Mouse (Mus musculus) gastrocnemius, adult 2 months (tissue): ENCODE results near the gene Rtn4. TPM values are rescaled to one million over a fixed set of nuclear protein-coding genes. Genes with fewer than 3 reads are reported as not detected.
"Not testable (repeated sequence)": the region's sequence is repeated elsewhere in the genome, so short reads cannot be mapped to it uniquely, and the experiment has no call there.

ENCODE experiments used
- DNase-seq: peaks from one replicate; pipeline ENCODE4 v3.0.0; 2022
- H3K27ac ChIP-seq: fragments of 200-600 bp; 2 replicates; pipeline ENCODE4 v1.8.1; 2022; ENCODE audit warnings: mild to moderate bottlenecking
- H3K4me3 ChIP-seq: fragments of 200-600 bp; 2 replicates; pipeline ENCODE4 v1.8.1; 2022; ENCODE audit warnings: mild to moderate bottlenecking, moderate library complexity
- CTCF ChIP-seq: fragments of 200-600 bp; IDR thresholded peaks from 2 replicates; pipeline ENCODE4 v1.8.1; 2022; ENCODE audit warnings: antibody characterized with exemption, mild to moderate bottlenecking, moderate library complexity
- intact Hi-C: fragments of 180-260 bp; cut with DNase I; formaldehyde crosslinking; loops from one replicate; pipeline ENCODE4 v1.15.1; 2025
- total RNA-seq, 2 experiments: library from RNA; stranded (reverse); gene quantifications; 2 replicates each; pipeline ENCODE4 v1.2.3; 2021

Gene Rtn4
- total RNA-seq, 2 experiments from 2014 or later: 639 to 764 TPM

- no peak overlapping the region for H3K27ac ChIP-seq
- H3K4me3 ChIP-seq: no peak overlapping the region
- no peak for TF ChIP-seq CTCF
- intact Hi-C loops: no loop called here
- DNase-seq: no peak
Measured at GRCm38 (mm10) chr11:29749468-29749829, 56.7 kb downstream of the Rtn4 start.

GRCm38 (mm10) chr11:29751013-29751412, 58.3 kb downstream of the Rtn4 start:
- Histone ChIP-seq H3K27ac (no peak overlapping the region), H3K4me3 (no peak overlapping the region)
- TF ChIP-seq CTCF: no peak
- no peak for DNase-seq
- intact Hi-C loops: no loop called here

GRCm38 (mm10) chr11:29751648-29752611, 59.2 kb downstream of the Rtn4 start:
- no peak for TF ChIP-seq CTCF
- Histone ChIP-seq H3K4me3 (no peak overlapping the region), H3K27ac (no peak overlapping the region)
- intact Hi-C loops: no loop called here
- no peak for DNase-seq

- intact Hi-C loops: not testable (repeated sequence)
Measured at GRCm38 (mm10) chr11:29756007-29756406, 63.3 kb downstream of the Rtn4 start.

GRCm38 (mm10) chr11:29758617-29759016, 65.9 kb downstream of the Rtn4 start:
- no peak for TF ChIP-seq CTCF
- intact Hi-C loops: no loop called here
- H3K27ac ChIP-seq: no peak overlapping the region

More at GRCm38 (mm10) chr11:29756007-29756406, 63.3 kb downstream of the Rtn4 start:
- H3K27ac ChIP-seq, DNase-seq, H3K4me3 ChIP-seq: not testable (repeated sequence)

DNA sequence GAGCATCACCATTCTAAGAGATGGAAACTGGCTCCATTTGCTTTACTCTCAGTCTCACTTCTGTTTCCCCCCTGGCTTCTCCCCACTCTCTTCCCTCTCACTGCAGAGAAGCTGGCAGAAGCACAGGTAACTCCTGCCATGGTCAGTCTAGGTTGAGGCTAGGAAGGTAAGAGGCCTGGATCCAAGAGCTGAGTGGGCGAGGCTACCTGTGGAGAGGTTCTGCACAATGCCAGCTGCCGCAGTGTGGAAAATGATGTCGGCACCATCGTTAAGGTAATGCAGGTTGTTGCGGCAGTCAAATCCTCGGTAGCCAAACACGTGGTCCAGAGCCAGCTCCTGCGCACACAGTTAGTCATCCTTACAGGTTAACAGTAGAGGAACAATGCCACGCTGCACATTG, 68.6 kb downstream of the Rtn4 start:
- H3K4me3 ChIP-seq: no peak overlapping the region
- intact Hi-C loops: no loop called here
- no peak for TF ChIP-seq CTCF
- no peak overlapping the region for H3K27ac ChIP-seq
- no peak for DNase-seq

More at GRCm38 (mm10) chr11:29758617-29759016, 65.9 kb downstream of the Rtn4 start:
- no peak overlapping the region for H3K4me3 ChIP-seq
- no peak for DNase-seq

- TF ChIP-seq CTCF: no peak
- Histone ChIP-seq H3K4me3 (no peak overlapping the region), H3K27ac (no peak overlapping the region)
- no peak for DNase-seq
- intact Hi-C loops: no loop called here
Measured at GRCm38 (mm10) chr11:29762768-29763167, 70.0 kb downstream of the Rtn4 start.

DNA sequence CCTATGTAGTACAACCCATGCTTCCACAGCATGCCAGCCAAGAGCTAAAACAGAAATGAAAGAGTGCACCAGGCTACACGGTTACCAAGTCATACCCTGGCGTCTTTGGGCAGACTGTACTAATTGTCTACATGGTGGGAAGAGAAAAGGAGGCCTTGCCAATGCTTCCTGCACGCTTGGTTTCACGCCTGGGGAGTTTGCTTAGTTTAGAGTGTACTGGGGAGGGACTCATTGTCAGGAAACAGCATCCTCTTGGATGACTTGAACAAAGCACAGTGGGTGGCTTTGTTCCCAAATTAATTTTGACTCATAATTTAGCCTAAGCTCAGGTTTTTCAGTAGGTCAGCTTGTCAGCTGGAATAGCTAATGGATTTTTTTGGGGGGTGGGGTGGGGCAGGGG, 72.3 kb downstream of the Rtn4 start:
- DNase-seq: no peak
- intact Hi-C loops: no loop called here
- TF ChIP-seq CTCF: no peak
- Histone ChIP-seq H3K4me3 (no peak overlapping the region), H3K27ac (no peak overlapping the region)

GRCm38 (mm10) chr11:29766313-29766982, 73.7 kb downstream of the Rtn4 start:
- intact Hi-C loops: no loop called here
- TF ChIP-seq CTCF: no peak
- Histone ChIP-seq H3K4me3 (no peak overlapping the region), H3K27ac (no peak overlapping the region)
- DNase-seq: no peak

DNA sequence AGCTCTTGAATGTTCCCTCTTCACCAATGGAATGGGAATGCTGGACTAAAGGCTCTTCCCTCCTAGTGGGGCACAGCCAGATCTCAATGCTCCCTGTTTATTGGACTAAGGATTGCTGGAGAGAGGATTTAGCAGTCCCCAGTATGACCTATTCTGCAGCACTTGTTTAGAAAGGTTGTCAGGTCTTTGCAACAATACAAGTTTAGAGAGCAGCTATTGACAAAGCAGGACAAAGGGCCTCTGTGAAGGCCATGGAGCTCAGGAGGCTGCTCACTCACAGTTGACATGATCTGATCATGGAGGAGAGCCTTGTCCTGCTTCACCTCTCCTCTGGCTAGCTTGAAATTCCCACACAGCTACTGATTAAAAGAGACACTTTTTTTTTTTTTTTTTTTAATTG, 75.8 kb downstream of the Rtn4 start:
- no peak for TF ChIP-seq CTCF
- H3K27ac ChIP-seq: no peak overlapping the region
- no peak overlapping the region for H3K4me3 ChIP-seq
- intact Hi-C loops: no loop called here
- DNase-seq: no peak

DNA sequence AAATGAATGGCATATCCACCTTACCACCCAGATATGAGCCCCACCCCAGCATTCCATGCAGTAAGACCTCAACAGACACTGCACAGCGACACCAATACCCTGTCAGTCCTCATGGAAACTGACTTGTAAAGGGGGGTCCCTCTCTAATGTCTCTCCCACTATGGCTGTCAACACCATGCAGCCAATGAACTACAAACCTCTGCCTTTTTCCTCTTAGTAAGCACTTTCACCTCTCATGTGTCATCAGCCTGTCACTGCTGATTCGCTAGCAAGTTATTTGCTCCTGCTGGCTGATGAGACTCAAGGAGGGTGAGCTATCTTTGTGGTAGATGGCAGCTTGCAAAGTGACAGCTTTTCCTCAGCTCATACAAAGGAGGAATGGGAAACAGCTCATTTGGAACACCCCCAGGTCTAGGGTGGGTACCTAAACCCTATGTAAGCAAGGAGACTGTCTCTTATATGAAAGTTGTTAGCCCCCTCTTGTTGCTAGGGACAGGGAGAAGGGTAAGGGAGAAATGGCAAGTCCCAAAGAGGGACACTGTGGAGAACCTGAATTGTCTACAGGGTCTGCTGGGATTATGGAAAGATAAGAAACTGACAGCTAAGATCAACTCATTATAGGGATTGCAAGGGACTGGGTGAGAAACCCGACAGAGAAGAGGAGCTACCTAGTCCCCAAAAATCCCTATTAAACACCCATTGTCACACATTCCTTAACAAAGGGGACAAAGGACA, 78.1 kb downstream of the Rtn4 start:
- no peak for DNase-seq
- intact Hi-C loops: loop anchor here (5.0 kb wide), 1 partner anchor 39 kb away; no protein-coding TSS in a partner anchor
- no peak for TF ChIP-seq CTCF
- Histone ChIP-seq H3K4me3 (no peak overlapping the region), H3K27ac (no peak overlapping the region)

DNA sequence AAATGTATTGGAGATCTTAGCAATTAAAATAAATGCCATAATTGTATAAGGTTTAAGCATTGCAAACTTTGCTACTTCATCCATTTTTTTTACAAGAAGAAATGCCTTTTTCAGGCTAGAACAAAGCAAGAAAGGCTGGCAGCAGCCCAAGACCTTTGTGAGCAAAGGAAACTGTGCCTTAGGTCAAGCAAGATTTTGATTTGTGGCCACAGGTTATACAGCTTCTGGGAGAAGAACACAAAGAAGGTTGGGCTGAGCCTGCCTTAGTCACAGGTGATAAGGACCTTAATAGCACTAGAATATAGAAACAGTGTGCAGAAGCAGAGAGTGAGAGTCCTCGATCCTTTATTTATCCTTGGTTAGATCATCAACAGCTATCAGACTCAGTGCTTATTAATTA, 79.5 kb downstream of the Rtn4 start:
- H3K27ac ChIP-seq: no peak overlapping the region
- intact Hi-C loops: loop anchor here (5.0 kb wide), 1 partner anchor 40 kb away; no protein-coding TSS in a partner anchor
- no peak overlapping the region for H3K4me3 ChIP-seq
- no peak for TF ChIP-seq CTCF
- no peak for DNase-seq
